Mouse (Mus musculus) heart, adult 18-20 months (tissue): ENCODE results near the gene Tm9sf2. TPM values are rescaled to one million over a fixed set of nuclear protein-coding genes. Genes with fewer than 3 reads are reported as not detected.
"Not testable (repeated sequence)": the region's sequence is repeated elsewhere in the genome, so short reads cannot be mapped to it uniquely, and the experiment has no call there.

Experiments used
- DNase-seq, 2 experiments: peaks; one replicate each; pipeline ENCODE4 v3.0.0; 2021 to 2022; ENCODE audit warnings: mixed read lengths in 1 of 2
- total RNA-seq, 2 experiments: library from RNA; stranded (reverse); gene quantifications; 2 replicates each; pipeline ENCODE4 v1.2.3; 2021

Tm9sf2 gene
- total RNA-seq, 2 experiments from 2014 or later: 130 to 139 TPM

GRCm38 (mm10) chr14:122099584-122099983, 7.3 kb upstream of the Tm9sf2 start:
- DNase-seq: no peak

DNA sequence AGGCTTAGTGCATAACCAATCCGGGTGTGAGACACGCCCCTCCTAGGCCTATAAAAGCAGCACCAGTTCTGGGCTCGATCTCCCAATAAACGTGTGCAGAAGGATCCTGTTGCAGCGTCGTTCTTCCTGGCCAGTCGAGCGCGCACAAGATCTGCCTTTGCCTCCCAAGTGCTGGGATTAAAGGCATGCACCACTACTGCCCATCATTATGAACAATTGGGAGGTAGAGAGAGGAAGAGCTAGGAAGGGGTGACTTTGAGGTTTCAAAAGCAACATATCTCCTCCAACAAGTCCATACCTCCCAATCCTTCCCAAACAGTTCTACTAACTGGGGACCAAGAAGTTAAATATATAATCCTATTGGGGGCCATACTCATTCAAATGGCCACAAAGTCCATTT, 4.9 kb upstream of the Tm9sf2 start:
- not testable (repeated sequence) for DNase-seq

- peak; percentile 94 to 97 for DNase-seq
Measured at GRCm38 (mm10) chr14:122104881-122105280, 2.0 kb upstream of the Tm9sf2 start.

- DNase-seq: no peak
Measured at GRCm38 (mm10) chr14:122105391-122106285, 1.2 kb upstream of the Tm9sf2 start.

DNA sequence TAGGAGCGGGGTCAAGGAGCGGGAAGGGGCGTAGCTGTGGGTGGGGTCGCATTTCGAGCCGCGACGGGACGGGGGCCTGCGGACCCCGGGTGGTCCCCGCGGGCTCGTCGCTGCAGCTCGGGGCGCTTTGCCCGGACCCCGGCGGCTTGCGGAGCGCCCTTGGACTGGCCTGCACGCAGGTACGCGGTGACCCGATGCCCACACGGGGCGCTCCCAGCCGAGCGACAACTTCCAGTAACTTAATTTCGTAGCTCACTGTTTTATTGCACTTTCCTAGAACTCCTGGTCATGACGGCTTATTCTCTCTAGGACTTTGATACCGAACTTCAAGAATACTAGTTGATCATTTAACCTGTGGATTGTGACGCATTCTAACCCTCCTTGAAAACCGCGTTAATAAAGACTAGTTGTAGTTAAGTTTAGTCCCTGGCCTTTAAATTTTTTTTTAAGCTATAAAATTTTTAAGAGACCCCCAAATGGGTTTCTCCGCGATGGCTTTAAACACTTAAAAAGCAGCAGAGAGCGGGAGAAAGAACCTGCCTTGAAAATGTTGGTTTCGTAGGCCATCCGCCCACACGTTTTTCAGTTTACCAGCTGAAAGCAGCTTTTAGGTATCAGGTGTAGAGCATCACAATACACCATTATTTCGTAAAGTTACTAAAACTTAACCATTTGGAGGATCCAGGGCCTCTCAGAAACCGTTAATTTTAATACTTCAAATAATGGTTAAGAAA, 810 bp downstream of the Tm9sf2 start:
- peak in 1 of 2 experiments; percentile 35 for DNase-seq

DNA sequence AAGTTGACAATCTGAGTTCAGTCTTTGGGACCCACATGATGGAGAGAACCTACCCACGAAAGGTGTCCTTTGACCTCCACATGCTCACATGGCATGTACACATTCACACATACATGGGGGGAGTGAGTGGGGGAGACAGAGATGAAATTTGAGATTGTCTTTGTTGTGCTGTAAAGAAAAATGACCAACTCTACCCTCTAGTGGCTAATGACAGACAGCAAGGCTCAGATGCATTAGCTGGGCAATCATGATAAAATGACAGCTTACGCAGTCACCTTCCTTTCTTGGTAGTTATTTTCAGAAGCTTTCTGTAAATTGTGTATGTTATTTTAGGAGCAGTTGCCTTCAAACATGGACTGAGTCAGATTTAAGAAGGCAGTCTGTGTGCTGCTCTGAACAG, 4.8 kb downstream of the Tm9sf2 start:
- no peak for DNase-seq

GRCm38 (mm10) chr14:122112311-122112710, 5.5 kb downstream of the Tm9sf2 start:
- DNase-seq: no peak

DNA sequence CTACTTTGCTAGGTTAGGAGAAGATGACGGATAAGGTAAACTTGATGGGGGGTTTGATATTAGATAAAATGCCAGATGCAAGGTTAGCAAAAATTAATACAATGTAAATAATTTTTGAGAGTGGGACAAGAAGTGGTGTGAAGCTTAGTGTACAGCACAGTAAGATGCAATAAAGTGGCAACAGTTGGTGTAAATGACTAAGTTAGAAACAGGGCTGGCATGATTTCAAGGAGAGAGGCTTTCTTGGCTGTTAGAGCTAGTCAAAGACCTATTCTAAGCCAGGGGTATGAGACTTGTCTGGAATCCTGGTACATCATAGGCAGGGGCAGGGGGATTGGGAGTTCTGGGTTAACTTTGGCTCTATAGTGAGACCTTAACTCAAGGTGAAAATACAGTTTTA, 9.4 kb downstream of the Tm9sf2 start:
- no peak for DNase-seq

- DNase-seq: no peak
Measured at GRCm38 (mm10) chr14:122130111-122130797, 23.4 kb downstream of the Tm9sf2 start.

- no peak for DNase-seq
Measured at GRCm38 (mm10) chr14:122131644-122132043, 24.8 kb downstream of the Tm9sf2 start.

DNA sequence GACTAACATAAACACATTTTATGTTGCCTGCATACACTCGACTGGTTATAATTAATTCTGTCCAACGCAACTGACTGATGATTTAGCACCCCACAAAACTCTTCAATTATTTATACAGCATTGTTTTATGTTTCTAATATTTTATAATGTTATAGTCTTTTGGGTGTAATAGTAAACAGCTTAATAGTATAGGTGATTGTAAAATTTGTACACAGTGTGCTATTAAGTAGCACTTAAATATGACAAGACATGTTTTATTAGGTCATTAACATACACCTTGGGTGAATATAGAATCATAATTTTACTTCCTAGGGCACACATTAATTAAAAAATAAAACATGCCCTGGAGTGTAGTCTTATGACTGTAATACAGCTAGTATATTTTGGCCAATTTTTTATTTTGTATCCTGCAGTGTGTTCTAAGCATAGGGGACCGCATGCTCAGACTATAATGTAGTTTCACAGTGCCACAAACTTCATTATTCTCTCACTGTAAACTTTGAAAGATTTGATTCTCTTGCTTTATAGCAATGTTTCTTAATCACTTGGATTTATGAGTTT, 29.6 kb downstream of the Tm9sf2 start:
- DNase-seq: no peak

DNA sequence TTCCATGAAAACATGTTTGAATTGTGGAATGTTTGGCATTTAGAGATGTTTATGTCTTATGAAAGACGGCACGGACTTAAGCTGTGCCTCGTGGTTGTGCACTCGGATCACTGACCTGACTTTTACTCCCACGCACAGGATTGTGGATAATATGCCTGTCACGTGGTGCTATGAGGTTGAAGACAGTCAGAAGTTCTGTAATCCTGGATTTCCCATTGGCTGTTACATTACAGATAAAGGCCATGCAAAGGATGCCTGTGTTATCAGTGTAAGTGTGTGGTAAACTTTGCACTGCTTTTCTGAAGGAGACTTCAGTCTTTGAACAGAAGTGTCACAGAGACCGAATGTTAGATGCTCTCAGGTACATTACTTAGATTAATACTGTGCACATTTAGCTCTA, 30.4 kb downstream of the Tm9sf2 start:
- no peak for DNase-seq

GRCm38 (mm10) chr14:122140126-122140525, 33.3 kb downstream of the Tm9sf2 start:
- no peak for DNase-seq

DNA sequence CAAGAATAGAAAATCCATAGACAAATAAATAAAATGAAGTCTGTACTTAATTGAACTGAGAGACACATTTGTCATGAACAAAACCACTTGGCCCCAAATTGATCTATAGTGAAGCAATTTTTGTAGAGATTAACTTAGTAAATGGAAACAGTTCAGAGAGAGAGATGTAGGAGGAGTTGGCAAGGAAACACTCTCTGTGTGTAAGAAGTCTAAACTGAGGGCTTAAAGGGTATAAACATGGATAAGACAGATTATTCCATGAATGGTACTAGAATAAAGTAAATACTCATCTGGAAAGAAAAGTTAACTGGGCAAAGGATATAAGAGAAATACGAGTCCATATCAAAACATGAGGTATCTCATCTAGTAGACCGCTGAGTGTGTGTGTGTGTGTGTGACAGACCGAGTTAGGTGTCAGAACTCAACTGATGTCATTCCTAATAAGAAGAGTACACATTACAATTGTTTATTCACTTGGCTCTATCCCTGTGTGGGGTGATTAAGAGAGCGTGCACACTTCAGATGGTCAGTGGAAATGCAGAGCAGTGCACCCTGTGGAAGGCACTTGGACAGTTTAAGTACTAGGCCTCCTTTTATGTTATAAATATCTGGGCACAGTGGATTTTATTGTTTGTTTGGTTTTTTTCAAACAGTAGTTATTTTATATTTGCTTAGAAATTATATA, 36.9 kb downstream of the Tm9sf2 start:
- DNase-seq: no peak

DNA sequence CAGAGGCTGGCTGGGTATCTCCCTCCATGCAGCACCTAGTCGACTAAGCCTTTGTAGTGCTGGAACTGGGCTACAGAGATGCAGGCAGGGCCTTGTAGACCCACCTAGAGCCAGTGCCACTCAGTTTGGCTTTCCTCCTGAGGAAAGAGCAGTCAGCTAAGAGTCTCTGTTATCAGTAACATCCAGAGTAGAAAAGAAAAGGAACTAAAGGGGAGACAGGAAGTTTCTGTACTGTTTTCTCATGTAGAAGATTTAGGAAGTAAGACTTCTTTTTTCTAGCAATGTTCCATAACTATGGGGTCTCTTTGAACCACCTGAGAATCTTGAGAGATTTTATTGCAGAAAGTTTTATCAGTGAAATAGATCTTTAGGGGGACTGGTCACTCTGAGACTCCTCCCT, 38.5 kb downstream of the Tm9sf2 start:
- DNase-seq: no peak

DNA sequence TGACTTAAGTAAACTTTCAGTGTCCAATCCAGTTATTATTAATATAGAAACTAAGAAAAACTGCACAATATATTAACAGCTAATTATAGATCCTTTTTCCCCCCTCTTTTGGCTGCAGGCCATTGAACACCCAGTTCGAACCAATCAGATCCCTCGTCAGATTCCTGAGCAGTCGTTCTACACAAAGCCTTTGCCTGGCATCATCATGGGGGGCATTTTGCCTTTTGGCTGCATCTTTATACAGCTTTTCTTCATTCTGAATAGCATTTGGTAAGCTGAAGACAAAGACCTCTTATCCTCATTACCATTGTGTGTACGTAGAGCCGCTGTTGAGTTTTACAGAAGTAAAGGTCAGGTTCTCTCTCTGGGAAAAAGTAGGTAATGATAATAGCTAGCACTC, 43.8 kb downstream of the Tm9sf2 start:
- DNase-seq: no peak

DNA sequence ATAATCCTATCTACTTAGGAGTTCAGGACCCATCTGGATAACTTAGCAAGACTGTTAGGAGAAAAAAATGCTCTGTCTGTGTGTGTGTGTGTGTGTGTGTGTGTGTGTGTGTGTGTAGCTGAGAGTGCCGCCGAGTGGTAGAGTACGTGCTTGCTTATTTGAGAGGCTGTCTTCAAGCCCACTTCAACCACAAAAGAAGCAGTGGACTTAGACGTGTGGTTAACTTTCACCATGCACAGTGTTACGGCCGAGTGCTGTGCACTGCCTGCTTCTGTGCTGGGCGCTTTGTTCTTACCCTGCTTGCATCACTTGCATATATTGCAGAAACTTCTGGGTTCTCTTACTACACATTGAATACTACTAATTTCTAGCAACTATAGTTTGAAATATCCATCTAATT, 50.9 kb downstream of the Tm9sf2 start:
- DNase-seq: no peak

GRCm38 (mm10) chr14:122160916-122161315, 54.1 kb downstream of the Tm9sf2 start:
- DNase-seq: no peak

- no peak for DNase-seq
Measured at GRCm38 (mm10) chr14:122168912-122169311, 62.1 kb downstream of the Tm9sf2 start.

GRCm38 (mm10) chr14:122170202-122170781, 63.5 kb downstream of the Tm9sf2 start:
- no peak for DNase-seq

- no peak for DNase-seq
Measured at GRCm38 (mm10) chr14:122171031-122171430, 64.2 kb downstream of the Tm9sf2 start.
